Mouse (Mus musculus): Measurements from ENCODE around the gene Tmeff1. TPM values are rescaled to one million over a fixed set of nuclear protein-coding genes. Genes with fewer than 3 reads are reported as not detected.

Gene Tmeff1
- polyA plus RNA-seq, 1 experiment from 2014 or later: 10.2 TPM

DNA sequence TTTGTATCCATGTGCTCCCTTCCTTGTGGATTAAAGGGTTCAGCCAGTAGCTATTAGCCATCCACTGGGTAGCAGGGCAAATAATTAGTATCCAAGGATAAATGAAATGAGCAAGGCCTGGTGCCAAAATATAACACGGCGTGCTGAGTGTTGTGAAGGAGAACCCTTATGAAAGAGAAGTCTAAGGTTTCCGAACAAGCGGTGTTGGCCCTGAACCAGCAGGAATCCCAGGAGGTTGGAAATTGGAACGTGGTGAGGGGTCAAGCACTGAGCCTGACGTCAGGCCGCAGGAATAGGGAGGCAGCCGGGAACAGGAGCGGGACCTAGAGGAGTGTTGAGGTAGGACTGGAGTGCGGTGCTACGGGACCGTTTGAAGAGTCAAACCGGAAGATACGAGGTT is 25.3 kb upstream of the Tmeff1 start:
- WGBS: 88% methylated on average over 14 of the region's 14 CpGs
- no peak overlapping the region for H3K27ac ChIP-seq (ENCODE audit: low read depth, low read length)
- TF ChIP-seq CTCF (IDR thresholded peaks at IDR 0.05; ENCODE audit: low read depth): no peak

DNA sequence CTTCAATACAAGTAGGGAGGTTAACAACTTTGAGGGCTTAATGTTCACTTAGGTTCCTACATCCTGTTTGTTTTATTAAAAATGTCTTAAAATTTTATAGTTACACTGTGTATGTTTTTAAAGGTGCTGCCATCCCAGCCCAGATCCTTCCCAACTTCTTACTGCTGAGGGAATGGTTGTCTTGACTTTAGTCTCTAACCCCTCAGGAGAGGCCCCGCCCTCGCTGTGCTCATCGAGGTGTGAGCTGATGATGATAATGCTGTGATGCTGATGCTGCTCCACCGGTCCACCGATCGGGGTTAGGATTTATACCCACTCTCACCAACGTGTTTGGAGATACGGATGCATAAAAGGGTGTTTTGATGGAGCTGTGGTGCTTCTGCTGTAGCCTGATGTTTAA is 23.1 kb upstream of the Tmeff1 start:
- Histone ChIP-seq H3K9me3 (ENCODE audit: control insufficient read depth) (no peaks in the 10 kb centered on the region), H3K4me1 (replicated peaks; ENCODE audit: control insufficient read depth, insufficient read depth, low read length) (no peaks in the 10 kb centered on the region), H3K4me2 (replicated peaks; ENCODE audit: low read depth) (no peak overlapping the region), H3K27me3 (replicated peaks; ENCODE audit: control insufficient read depth, insufficient read depth, low read length) (no peaks in the 10 kb centered on the region), H3K4me3 (ENCODE audit: low read depth, low read length) (no peak overlapping the region), H3K36me3 (ENCODE audit: control insufficient read depth, insufficient read depth) (no peaks in the 10 kb centered on the region), H3K9ac (ENCODE audit: low read depth, low read length) (no peak overlapping the region), H3K27ac (ENCODE audit: low read depth, low read length) (no peak overlapping the region)
- 91% methylated on average over 8 of the region's 8 CpGs for WGBS
- TF ChIP-seq CTCF (IDR thresholded peaks at IDR 0.05; ENCODE audit: low read depth): no peak
- no peak for ATAC-seq

More for the DNA sequence above, 25.3 kb upstream of the Tmeff1 start:
- H3K36me3 ChIP-seq (ENCODE audit: control insufficient read depth, insufficient read depth): no peaks in the 10 kb centered on the region
- no peaks in the 10 kb centered on the region for H3K9me3 ChIP-seq (ENCODE audit: control insufficient read depth)
- no peaks in the 10 kb centered on the region for H3K4me1 ChIP-seq (replicated peaks; ENCODE audit: control insufficient read depth, insufficient read depth, low read length)
- H3K4me2 ChIP-seq (replicated peaks; ENCODE audit: low read depth): no peak overlapping the region
- H3K9ac ChIP-seq (ENCODE audit: low read depth, low read length): no peak overlapping the region
- no peak overlapping the region for H3K4me3 ChIP-seq (ENCODE audit: low read depth, low read length)
- ATAC-seq: no peak
- no peaks in the 10 kb centered on the region for H3K27me3 ChIP-seq (replicated peaks; ENCODE audit: control insufficient read depth, insufficient read depth, low read length)

DNA sequence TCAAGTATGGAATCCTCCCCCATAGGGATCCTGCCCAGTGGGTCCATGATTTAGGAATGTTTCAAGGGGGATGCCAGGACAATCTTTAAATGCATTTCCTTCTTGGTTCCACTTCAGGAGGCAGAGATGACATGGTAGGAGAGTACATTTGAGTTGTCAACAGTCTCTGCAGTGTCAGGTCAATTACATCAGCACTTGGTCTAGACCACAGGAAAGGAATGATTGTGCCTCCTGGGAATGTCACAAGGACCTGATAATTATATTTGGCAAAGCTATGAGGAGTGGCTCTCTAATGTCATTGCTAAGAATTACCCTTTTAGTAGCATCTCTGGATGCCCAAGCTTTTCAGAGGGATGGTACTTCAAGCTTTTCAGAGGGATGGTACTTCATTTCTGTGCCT is 20.0 kb upstream of the Tmeff1 start:
- no peaks in the 10 kb centered on the region for H3K36me3 ChIP-seq (ENCODE audit: control insufficient read depth, insufficient read depth)
- no peak for TF ChIP-seq CTCF (IDR thresholded peaks at IDR 0.05; ENCODE audit: low read depth)
- H3K9me3 ChIP-seq (ENCODE audit: control insufficient read depth): no peaks in the 10 kb centered on the region
- no peak overlapping the region for H3K4me2 ChIP-seq (replicated peaks; ENCODE audit: low read depth)
- no peak overlapping the region for H3K9ac ChIP-seq (ENCODE audit: low read depth, low read length)
- no peak overlapping the region for H3K27ac ChIP-seq (ENCODE audit: low read depth, low read length)
- no peak overlapping the region for H3K4me3 ChIP-seq (ENCODE audit: low read depth, low read length)
- H3K27me3 ChIP-seq (replicated peaks; ENCODE audit: control insufficient read depth, insufficient read depth, low read length): no peaks in the 10 kb centered on the region
- H3K4me1 ChIP-seq (replicated peaks; ENCODE audit: control insufficient read depth, insufficient read depth, low read length): no peaks in the 10 kb centered on the region
- no peak for ATAC-seq

DNA sequence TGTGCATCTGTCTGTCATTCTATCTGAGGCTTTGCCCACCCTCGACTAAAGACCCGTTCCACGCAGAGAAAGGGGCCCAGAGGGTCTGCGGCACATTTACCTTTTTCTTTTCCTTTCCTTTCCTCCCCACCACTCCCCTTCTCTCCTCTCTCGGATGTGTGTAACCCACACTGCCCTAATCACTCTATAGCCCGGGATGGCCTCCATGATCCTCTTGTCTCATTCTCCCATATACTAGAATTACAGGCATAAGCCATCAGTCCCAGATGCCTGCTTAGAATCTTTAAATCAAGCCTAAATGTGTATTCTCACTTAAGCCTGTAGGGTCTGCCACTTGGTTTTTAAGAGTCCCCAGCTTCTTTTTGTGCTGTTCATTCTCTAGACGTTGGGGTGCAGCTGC is 8.6 kb upstream of the Tmeff1 start:
- no peak overlapping the region for H3K4me2 ChIP-seq (replicated peaks; ENCODE audit: low read depth)
- H3K9me3 ChIP-seq (ENCODE audit: control insufficient read depth): no peaks in the 10 kb centered on the region
- no peaks in the 10 kb centered on the region for H3K36me3 ChIP-seq (ENCODE audit: control insufficient read depth, insufficient read depth)
- no peak overlapping the region for H3K9ac ChIP-seq (ENCODE audit: low read depth, low read length)
- no peak for TF ChIP-seq CTCF (IDR thresholded peaks at IDR 0.05; ENCODE audit: low read depth)
- no peak for ATAC-seq
- no peaks in the 10 kb centered on the region for H3K27me3 ChIP-seq (replicated peaks; ENCODE audit: control insufficient read depth, insufficient read depth, low read length)
- H3K27ac ChIP-seq (ENCODE audit: low read depth, low read length): no peak overlapping the region
- WGBS: 83% methylated on average over 7 of the region's 7 CpGs
- no peaks in the 10 kb centered on the region for H3K4me1 ChIP-seq (replicated peaks; ENCODE audit: control insufficient read depth, insufficient read depth, low read length)
- H3K4me3 ChIP-seq (ENCODE audit: low read depth, low read length): no peak overlapping the region

DNA sequence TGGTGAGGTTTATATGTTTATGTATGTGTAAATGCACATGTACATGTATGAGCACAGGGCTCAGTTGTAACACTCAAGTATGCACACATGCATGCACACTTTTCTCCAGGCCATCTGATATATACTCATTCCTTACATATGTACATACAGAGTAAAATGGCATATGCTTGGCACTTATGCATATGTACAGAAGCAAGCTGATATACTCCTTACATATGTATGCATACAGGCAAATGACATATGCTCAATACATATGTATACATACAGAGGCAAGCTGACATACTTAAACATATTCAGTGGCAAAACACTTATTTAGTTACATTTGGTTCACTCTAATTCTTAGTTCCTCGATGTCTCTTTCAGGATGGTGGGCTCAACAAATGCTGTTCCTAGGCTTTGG is 7.1 kb upstream of the Tmeff1 start:
- no peak overlapping the region for H3K27ac ChIP-seq (ENCODE audit: low read depth, low read length)
- ATAC-seq: no peak
- H3K9ac ChIP-seq (ENCODE audit: low read depth, low read length): no peak overlapping the region
- no peaks in the 10 kb centered on the region for H3K27me3 ChIP-seq (replicated peaks; ENCODE audit: control insufficient read depth, insufficient read depth, low read length)
- 89% methylated on average over 1 of the region's 1 CpGs for WGBS
- no peak overlapping the region for H3K4me3 ChIP-seq (ENCODE audit: low read depth, low read length)
- TF ChIP-seq CTCF (IDR thresholded peaks at IDR 0.05; ENCODE audit: low read depth): no peak
- H3K36me3 ChIP-seq (ENCODE audit: control insufficient read depth, insufficient read depth): no peaks in the 10 kb centered on the region
- no peaks in the 10 kb centered on the region for H3K9me3 ChIP-seq (ENCODE audit: control insufficient read depth)
- no peaks in the 10 kb centered on the region for H3K4me1 ChIP-seq (replicated peaks; ENCODE audit: control insufficient read depth, insufficient read depth, low read length)
- no peak overlapping the region for H3K4me2 ChIP-seq (replicated peaks; ENCODE audit: low read depth)

DNA sequence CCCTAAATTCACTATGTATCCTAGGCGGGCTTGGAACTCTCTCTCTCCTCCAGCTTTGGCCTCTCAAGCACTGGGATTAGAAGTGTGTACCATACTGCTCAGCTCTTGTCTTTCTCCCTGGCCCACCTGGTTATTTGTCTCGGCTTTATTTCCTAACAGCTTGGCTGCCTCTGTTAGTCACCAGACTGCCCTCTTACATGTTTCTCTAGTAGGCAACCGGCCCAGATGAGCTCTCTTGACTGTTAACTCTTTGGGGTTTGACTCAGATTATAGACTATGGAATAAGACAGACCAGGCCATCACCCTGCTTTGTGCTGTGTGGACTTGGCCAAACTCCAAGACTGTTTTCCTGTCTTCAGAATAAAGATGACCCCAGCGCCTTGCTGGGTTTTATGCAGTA is 6.6 kb upstream of the Tmeff1 start:
- Histone ChIP-seq H3K4me2 (replicated peaks; ENCODE audit: low read depth) (no peak overlapping the region), H3K27ac (ENCODE audit: low read depth, low read length) (no peak overlapping the region), H3K4me3 (ENCODE audit: low read depth, low read length) (no peak overlapping the region), H3K9ac (ENCODE audit: low read depth, low read length) (no peak overlapping the region), H3K27me3 (replicated peaks; ENCODE audit: control insufficient read depth, insufficient read depth, low read length) (no peaks in the 10 kb centered on the region), H3K4me1 (replicated peaks; ENCODE audit: control insufficient read depth, insufficient read depth, low read length) (no peaks in the 10 kb centered on the region), H3K9me3 (ENCODE audit: control insufficient read depth) (no peaks in the 10 kb centered on the region), H3K36me3 (ENCODE audit: control insufficient read depth, insufficient read depth) (no peaks in the 10 kb centered on the region)
- ATAC-seq: no peak
- WGBS: 46% methylated on average over 4 of the region's 4 CpGs
- TF ChIP-seq CTCF (IDR thresholded peaks at IDR 0.05; ENCODE audit: low read depth): no peak

DNA sequence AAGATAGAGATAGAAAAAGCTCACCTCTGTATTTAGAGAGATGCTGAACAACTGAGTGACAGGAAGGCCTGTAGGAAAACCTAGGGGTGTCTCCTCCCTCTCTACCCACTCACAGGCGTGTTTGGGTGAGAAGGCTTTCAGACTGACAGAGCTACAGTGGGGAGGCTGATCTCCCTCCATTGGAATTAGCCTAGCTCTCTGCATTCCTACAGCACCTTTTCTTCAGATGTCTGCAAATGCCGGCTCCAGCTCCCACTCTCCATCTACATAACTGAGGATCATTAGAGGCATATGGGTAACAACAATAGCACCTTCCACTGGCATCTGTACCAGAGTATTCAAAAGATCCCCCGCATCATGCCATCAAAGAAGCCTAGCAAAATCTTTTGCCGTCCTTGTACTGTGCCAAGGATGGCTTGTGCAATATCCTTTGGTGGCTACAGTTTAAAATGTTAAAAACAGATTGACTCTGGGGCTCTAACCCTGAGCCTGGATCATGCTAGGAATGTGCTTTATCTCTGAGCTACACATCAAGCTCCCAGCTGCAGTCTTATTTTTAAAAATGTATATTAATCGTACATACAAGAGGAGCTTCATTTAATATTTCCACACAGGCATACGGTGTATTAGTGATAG is 5.4 kb upstream of the Tmeff1 start:
- H3K4me1 ChIP-seq (replicated peaks; ENCODE audit: control insufficient read depth, insufficient read depth, low read length): no peaks in the 10 kb centered on the region
- WGBS: 75% methylated on average over 6 of the region's 6 CpGs
- no peaks in the 10 kb centered on the region for H3K9me3 ChIP-seq (ENCODE audit: control insufficient read depth)
- no peak for ATAC-seq
- no peak overlapping the region for H3K4me2 ChIP-seq (replicated peaks; ENCODE audit: low read depth)
- no peaks in the 10 kb centered on the region for H3K27me3 ChIP-seq (replicated peaks; ENCODE audit: control insufficient read depth, insufficient read depth, low read length)
- TF ChIP-seq CTCF (IDR thresholded peaks at IDR 0.05; ENCODE audit: low read depth): no peak
- H3K4me3 ChIP-seq (ENCODE audit: low read depth, low read length): no peak overlapping the region
- H3K9ac ChIP-seq (ENCODE audit: low read depth, low read length): no peak overlapping the region
- H3K36me3 ChIP-seq (ENCODE audit: control insufficient read depth, insufficient read depth): no peaks in the 10 kb centered on the region
- H3K27ac ChIP-seq (ENCODE audit: low read depth, low read length): no peak overlapping the region
